Mouse (Mus musculus): ENCODE results near the gene Hoxd9. TPM values are rescaled to one million over a fixed set of nuclear protein-coding genes. Genes with fewer than 3 reads are reported as not detected.

Hoxd9 gene
- total and polyA plus RNA-seq, 2 experiments from 2014 or later: 0.12 to 0.84 TPM

- DNase-seq (ENCODE audit: low spot score) (no peak), ATAC-seq (ENCODE audit: insufficient read depth, low read depth) (no peak)
- Histone ChIP-seq H3K27ac (ENCODE audit: low read depth) (no peak overlapping the region), H3K9me3 (replicated peaks; ENCODE audit: control insufficient read depth, low read length) (no peaks in the 10 kb centered on the region), H3K4me1 (ENCODE audit: control insufficient read depth, insufficient read depth) (no peaks in the 10 kb centered on the region), H3K4me3 (ENCODE audit: low read depth, low read length) (no peak overlapping the region), H3K9ac (replicated peaks; ENCODE audit: low read depth, low read length) (no peak overlapping the region), H3K4me2 (ENCODE audit: low read depth, low read length) (no peak overlapping the region), H3K36me3 (replicated peaks; ENCODE audit: control insufficient read depth, insufficient read depth, low read length) (no peaks in the 10 kb centered on the region), H3K27me3 (ENCODE audit: control insufficient read depth, insufficient read depth, low read length) (peaks cover 97% of the 10 kb centered on the region)
- TF ChIP-seq EP300 (IDR thresholded peaks at IDR 0.05; ENCODE audit: low read depth) (no peak), CTCF (IDR thresholded peaks at IDR 0.05; ENCODE audit: low read depth) (no peak)
- 13% methylated on average over 5 of the region's 5 CpGs for WGBS
These were observed 23.5 kb downstream of the Hoxd9 start for GRCm38 (mm10) chr2:74720955-74721491.

- H3K27me3 ChIP-seq (ENCODE audit: control insufficient read depth, insufficient read depth, low read length): peaks cover 97% of the 10 kb centered on the region
- WGBS: 15% methylated on average over 6 of the region's 6 CpGs
- no peak for DNase-seq (ENCODE audit: low spot score)
These were observed 24.4 kb downstream of the Hoxd9 start for GRCm38 (mm10) chr2:74721882-74722281.

GRCm38 (mm10) chr2:74722949-74723348 is 25.4 kb downstream of the Hoxd9 start:
- no peak overlapping the region for H3K9ac ChIP-seq (replicated peaks; ENCODE audit: low read depth, low read length)
- no peak for ATAC-seq (ENCODE audit: insufficient read depth, low read depth)
- no peaks in the 10 kb centered on the region for H3K36me3 ChIP-seq (replicated peaks; ENCODE audit: control insufficient read depth, insufficient read depth, low read length)
- no peaks in the 10 kb centered on the region for H3K4me1 ChIP-seq (ENCODE audit: control insufficient read depth, insufficient read depth)
- H3K27me3 ChIP-seq (ENCODE audit: control insufficient read depth, insufficient read depth, low read length): peaks cover 97% of the 10 kb centered on the region
- H3K4me3 ChIP-seq (ENCODE audit: low read depth, low read length): no peak overlapping the region
- no peak overlapping the region for H3K4me2 ChIP-seq (ENCODE audit: low read depth, low read length)
- no peak overlapping the region for H3K27ac ChIP-seq (ENCODE audit: low read depth)
- DNase-seq (ENCODE audit: low spot score): no peak
- H3K9me3 ChIP-seq (replicated peaks; ENCODE audit: control insufficient read depth, low read length): no peaks in the 10 kb centered on the region
- TF ChIP-seq EP300 (IDR thresholded peaks at IDR 0.05; ENCODE audit: low read depth) (no peak), CTCF (IDR thresholded peaks at IDR 0.05; ENCODE audit: low read depth) (no peak)
- WGBS: 5% methylated on average over 8 of the region's 8 CpGs

More at GRCm38 (mm10) chr2:74721882-74722281, 24.4 kb downstream of the Hoxd9 start:
- H3K4me2 ChIP-seq (ENCODE audit: low read depth, low read length): no peak overlapping the region
- no peaks in the 10 kb centered on the region for H3K4me1 ChIP-seq (ENCODE audit: control insufficient read depth, insufficient read depth)
- H3K4me3 ChIP-seq (ENCODE audit: low read depth, low read length): no peak overlapping the region
- H3K36me3 ChIP-seq (replicated peaks; ENCODE audit: control insufficient read depth, insufficient read depth, low read length): no peaks in the 10 kb centered on the region
- no peaks in the 10 kb centered on the region for H3K9me3 ChIP-seq (replicated peaks; ENCODE audit: control insufficient read depth, low read length)
- H3K9ac ChIP-seq (replicated peaks; ENCODE audit: low read depth, low read length): no peak overlapping the region
- no peak for TF ChIP-seq CTCF (IDR thresholded peaks at IDR 0.05; ENCODE audit: low read depth)
- TF ChIP-seq EP300 (IDR thresholded peaks at IDR 0.05; ENCODE audit: low read depth): no peak
- H3K27ac ChIP-seq (ENCODE audit: low read depth): no peak overlapping the region
- ATAC-seq (ENCODE audit: insufficient read depth, low read depth): no peak

- no peak overlapping the region for H3K9ac ChIP-seq (replicated peaks; ENCODE audit: low read depth, low read length)
- TF ChIP-seq EP300 (IDR thresholded peaks at IDR 0.05; ENCODE audit: low read depth) (no peak), CTCF (IDR thresholded peaks at IDR 0.05; ENCODE audit: low read depth) (no peak)
- H3K36me3 ChIP-seq (replicated peaks; ENCODE audit: control insufficient read depth, insufficient read depth, low read length): no peaks in the 10 kb centered on the region
- H3K4me1 ChIP-seq (ENCODE audit: control insufficient read depth, insufficient read depth): no peaks in the 10 kb centered on the region
- ATAC-seq (ENCODE audit: insufficient read depth, low read depth): no peak
- H3K27ac ChIP-seq (ENCODE audit: low read depth): no peak overlapping the region
- no peak overlapping the region for H3K4me2 ChIP-seq (ENCODE audit: low read depth, low read length)
- no peaks in the 10 kb centered on the region for H3K9me3 ChIP-seq (replicated peaks; ENCODE audit: control insufficient read depth, low read length)
- peaks cover 100% of the 10 kb centered on the region for H3K27me3 ChIP-seq (ENCODE audit: control insufficient read depth, insufficient read depth, low read length)
- H3K4me3 ChIP-seq (ENCODE audit: low read depth, low read length): no peak overlapping the region
- no peak for DNase-seq (ENCODE audit: low spot score)
- 36% methylated on average over 7 of the region's 7 CpGs for WGBS
These were observed 26.9 kb downstream of the Hoxd9 start for GRCm38 (mm10) chr2:74724244-74725015.

- Histone ChIP-seq H3K27me3 (ENCODE audit: control insufficient read depth, insufficient read depth, low read length) (peaks cover 99% of the 10 kb centered on the region), H3K27ac (ENCODE audit: low read depth) (no peak overlapping the region), H3K36me3 (replicated peaks; ENCODE audit: control insufficient read depth, insufficient read depth, low read length) (no peaks in the 10 kb centered on the region), H3K4me3 (ENCODE audit: low read depth, low read length) (no peak overlapping the region), H3K4me2 (ENCODE audit: low read depth, low read length) (no peak overlapping the region), H3K9ac (replicated peaks; ENCODE audit: low read depth, low read length) (no peak overlapping the region), H3K4me1 (ENCODE audit: control insufficient read depth, insufficient read depth) (no peaks in the 10 kb centered on the region), H3K9me3 (replicated peaks; ENCODE audit: control insufficient read depth, low read length) (no peaks in the 10 kb centered on the region)
- ATAC-seq (ENCODE audit: insufficient read depth, low read depth): no peak
- no peak for DNase-seq (ENCODE audit: low spot score)
- no peak for TF ChIP-seq EP300 (IDR thresholded peaks at IDR 0.05; ENCODE audit: low read depth)
- no peak for TF ChIP-seq CTCF (IDR thresholded peaks at IDR 0.05; ENCODE audit: low read depth)
- 16% methylated on average over 17 of the region's 17 CpGs for WGBS
These were observed 27.6 kb downstream of the Hoxd9 start for GRCm38 (mm10) chr2:74725171-74725570.

Data from heart, postnatal 0 days (tissue).